Mouse (Mus musculus) v-Abl transformed pro-B cells (cell line): Measurements from ENCODE around the gene Tiprl.

Experiments
- in situ Hi-C, 2 experiments: fragments of 400-800 bp; cut with MboI; formaldehyde crosslinking; loops; one replicate each; pipeline ENCODE4 v1.15.1; 2025; ENCODE audit not compliant: unreplicated experiment in 2 of 2

Tiprl gene

GRCm38 (mm10) chr1:165215831-165216230 is 21.0 kb downstream of the Tiprl start:
- in situ Hi-C loops, result loop anchor here (5.0 to 25.0 kb wide), 2 partner anchors 94 to 771 kb away; no protein-coding TSS in a partner anchor

GRCm38 (mm10) chr1:165205591-165205990 is 31.2 kb downstream of the Tiprl start:
- in situ Hi-C loops, result loop anchor here in 1 of 2 experiments (25.0 kb wide), 1 partner anchor 782 kb away; no protein-coding TSS in a partner anchor

- in situ Hi-C loops, result loop anchor here in 1 of 2 experiments (25.0 kb wide), 1 partner anchor 784 kb away; no protein-coding TSS in a partner anchor
Observed at GRCm38 (mm10) chr1:165203488-165204035, 33.2 kb downstream of the Tiprl start.

GRCm38 (mm10) chr1:165201445-165202012 is 35.3 kb downstream of the Tiprl start:
- in situ Hi-C loops, result loop anchor here in 1 of 2 experiments (25.0 kb wide), 1 partner anchor 786 kb away; no protein-coding TSS in a partner anchor

- in situ Hi-C loops, result loop anchor here in 1 of 2 experiments (25.0 kb wide), 1 partner anchor 787 kb away; no protein-coding TSS in a partner anchor
Observed at GRCm38 (mm10) chr1:165200748-165201147, 36.0 kb downstream of the Tiprl start.

DNA sequence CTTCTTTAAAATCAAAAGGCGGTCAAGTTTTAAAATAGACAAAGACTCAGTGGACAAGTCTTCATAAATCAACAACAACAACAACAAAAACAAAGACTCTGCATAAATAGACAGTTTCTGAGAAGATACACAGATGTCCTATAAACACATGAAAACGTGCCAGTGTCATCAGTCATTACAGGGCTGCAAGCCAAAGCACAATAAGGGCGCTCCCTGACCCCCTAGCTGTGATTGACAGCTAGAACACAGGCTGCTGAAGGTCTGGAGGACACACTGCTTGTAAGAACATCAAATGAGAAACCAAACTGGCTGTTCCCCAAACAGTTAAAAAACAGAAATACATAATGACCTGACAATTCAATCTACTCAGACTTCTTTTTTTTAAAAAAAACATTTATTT is 37.2 kb downstream of the Tiprl start:
- in situ Hi-C loops, result loop anchor here in 1 of 2 experiments (10.0 to 25.0 kb wide), 2 partner anchors 65 to 788 kb away; no protein-coding TSS in a partner anchor

DNA sequence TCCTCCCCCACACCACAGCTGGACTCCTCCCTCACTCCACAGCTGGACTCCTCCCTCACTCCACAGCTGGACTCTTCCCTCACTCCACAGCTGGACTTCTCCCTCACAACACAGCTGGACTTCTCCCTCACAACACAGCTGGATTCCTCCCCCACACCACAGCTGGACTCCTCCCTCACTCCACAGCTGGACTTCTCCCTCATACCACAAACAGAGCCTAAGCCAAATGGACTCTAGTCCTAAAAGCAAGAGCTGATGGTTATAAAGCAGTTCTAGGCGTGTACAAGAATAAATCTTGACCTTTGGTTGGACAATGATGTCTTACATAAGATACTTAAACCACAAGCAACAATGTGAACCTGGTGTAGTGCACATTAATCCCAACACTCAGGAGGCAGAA is 37.8 kb downstream of the Tiprl start:
- in situ Hi-C loops, result loop anchor here in 1 of 2 experiments (10.0 kb wide), 1 partner anchor 64 kb away; no protein-coding TSS in a partner anchor

GRCm38 (mm10) chr1:165197875-165198274 is 38.9 kb downstream of the Tiprl start:
- in situ Hi-C loops, result loop anchor here in 1 of 2 experiments (10.0 kb wide), 1 partner anchor 63 kb away; no protein-coding TSS in a partner anchor

DNA sequence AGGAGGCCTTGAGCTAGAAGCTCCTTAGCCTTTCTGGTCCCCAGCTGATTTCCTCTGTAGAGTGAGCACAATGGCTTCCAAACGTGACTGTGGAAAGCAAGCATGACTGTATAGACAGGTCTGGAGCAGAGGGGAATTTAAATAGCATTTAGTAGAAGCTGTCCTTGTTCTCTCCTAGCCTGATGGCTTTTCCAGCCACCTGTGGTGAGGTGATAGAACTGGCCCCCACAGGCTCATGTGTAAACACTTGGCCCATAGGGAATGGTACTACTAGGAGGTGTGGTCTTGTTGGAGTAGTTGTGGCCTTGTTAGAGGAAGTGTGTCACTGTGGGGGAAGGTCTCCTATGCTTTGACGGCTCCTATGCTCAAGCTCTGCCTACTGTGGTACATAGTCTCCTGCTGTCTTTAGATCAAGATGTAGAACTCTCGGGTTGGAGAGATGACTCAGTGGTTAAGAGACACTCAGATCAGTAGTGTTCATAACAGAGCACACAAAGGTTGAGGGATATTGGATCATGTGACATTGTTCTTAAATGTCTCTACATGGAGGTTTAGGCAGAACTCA is 41.3 kb downstream of the Tiprl start:
- in situ Hi-C loops, result loop anchor here in 1 of 2 experiments (10.0 kb wide), 1 partner anchor 61 kb away; no protein-coding TSS in a partner anchor

DNA sequence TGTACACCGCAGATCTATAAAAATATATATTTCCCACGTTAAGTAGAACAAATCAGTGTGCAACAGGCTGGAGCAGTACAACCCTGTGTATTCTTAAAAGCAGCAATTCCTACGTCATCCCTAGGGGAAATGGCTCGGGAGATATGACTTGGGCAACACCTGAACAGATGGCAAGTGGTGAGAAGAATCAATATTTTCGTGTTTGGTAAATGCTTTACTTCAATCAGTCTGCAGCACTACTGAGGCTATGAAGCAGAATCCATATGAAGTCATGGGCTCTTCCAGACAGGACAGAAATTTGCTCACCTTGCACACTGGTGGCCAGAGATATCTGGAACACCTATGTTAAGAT is 42.2 kb downstream of the Tiprl start:
- in situ Hi-C loops, result loop anchor here in 1 of 2 experiments (5.0 to 10.0 kb wide), 2 partner anchors 37 to 60 kb away; no protein-coding TSS in a partner anchor

GRCm38 (mm10) chr1:165193880-165194661 is 42.7 kb downstream of the Tiprl start, which contains the start of gene Sft2d2:
Gene Sft2d2 (minus strand): TSS chr1:165194438.
- in situ Hi-C loops, result loop anchor here in 1 of 2 experiments (5.0 to 10.0 kb wide), 2 partner anchors 37 to 59 kb away; no protein-coding TSS in a partner anchor

DNA sequence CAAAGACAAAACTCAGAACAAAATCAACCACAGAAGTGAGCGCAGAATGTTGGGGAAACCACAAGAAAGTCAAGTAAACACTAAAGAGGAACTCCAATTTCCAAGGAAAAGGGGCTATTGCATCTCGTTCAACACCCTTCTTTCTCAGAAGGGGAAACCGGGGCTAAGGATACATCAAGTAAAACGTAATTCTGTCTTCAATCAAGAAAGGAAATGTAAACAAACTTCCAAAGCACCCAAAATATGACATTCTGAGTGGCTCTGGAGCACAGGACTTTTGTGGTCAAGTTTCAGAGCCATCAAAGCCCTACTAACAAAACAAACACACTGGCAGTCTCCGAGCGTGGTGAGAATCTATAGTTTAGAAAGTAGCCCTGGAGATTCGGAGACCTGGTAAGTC is 43.4 kb downstream of the Tiprl start:
- in situ Hi-C loops, result loop anchor here in 1 of 2 experiments (5.0 to 10.0 kb wide), 2 partner anchors 36 to 59 kb away; no protein-coding TSS in a partner anchor

DNA sequence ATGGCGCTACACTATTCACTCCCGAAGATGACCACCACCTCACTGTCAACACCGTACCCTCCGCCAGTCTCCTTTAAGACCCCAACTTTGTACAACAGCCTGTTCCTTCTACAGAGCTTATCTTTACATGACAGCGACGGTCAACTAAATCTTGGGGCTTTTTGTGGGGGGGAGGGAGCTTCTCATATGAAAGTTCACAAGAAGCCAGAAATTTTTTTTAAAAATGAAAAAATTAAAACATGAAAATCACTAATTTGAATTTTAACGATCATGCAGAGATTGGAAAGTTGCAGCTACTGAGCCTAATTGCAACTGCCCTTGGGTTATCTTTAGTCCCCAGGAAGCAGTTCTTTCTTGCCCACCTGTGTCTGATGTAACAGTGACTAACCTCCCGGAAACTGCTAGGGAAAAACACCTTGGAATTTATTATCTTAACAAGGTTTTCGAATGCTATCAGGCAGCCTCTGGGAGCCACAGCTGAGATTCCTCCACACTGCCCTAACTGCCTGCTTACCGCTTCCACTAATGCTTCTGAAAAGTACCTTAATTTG is 44.0 kb downstream of the Tiprl start:
- in situ Hi-C loops, result loop anchor here in 1 of 2 experiments (5.0 to 10.0 kb wide), 2 partner anchors 35 to 58 kb away; no protein-coding TSS in a partner anchor

DNA sequence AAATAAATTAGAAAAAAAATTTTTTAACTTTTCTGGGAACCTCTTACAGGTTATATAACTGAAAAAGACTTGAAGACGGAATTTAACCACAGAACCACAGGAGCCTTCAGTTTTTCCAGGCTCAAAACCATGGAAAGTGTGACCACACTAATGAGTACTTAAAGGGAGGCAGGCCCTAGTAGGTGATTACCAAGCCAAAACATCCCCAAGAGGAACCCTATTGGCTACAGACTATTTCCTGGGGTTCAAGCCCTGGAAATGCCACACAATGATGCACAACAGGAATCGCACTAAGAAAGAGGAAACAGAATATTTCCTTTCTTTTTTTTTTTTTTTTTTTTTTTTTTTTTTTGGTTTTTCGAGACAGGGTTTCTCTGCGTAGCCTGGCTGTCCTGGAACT is 44.7 kb downstream of the Tiprl start:
- in situ Hi-C loops, result loop anchor here in 1 of 2 experiments (5.0 to 10.0 kb wide), 2 partner anchors 35 to 57 kb away; no protein-coding TSS in a partner anchor

DNA sequence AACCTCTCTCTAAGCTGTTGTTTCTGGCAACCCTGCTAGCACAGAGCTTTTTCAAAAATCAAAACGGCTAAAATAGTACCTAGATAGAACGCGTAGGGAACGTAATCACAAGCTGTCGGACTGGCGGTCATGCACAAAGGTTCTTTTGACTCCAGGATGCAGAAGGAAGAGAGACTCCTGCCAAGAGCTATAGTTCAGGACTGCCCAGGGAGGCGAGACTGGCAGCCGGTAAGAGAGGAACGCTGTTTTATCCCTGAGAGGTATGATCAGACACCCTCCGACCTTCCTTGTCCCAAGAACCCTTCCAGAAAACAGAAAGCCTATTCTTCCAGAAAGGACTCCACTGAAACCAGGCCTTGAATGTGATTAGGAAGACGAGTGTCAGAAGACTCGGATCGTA is 45.2 kb downstream of the Tiprl start:
- in situ Hi-C loops, result loop anchor here in 1 of 2 experiments (5.0 to 10.0 kb wide), 2 partner anchors 34 to 57 kb away; no protein-coding TSS in a partner anchor

DNA sequence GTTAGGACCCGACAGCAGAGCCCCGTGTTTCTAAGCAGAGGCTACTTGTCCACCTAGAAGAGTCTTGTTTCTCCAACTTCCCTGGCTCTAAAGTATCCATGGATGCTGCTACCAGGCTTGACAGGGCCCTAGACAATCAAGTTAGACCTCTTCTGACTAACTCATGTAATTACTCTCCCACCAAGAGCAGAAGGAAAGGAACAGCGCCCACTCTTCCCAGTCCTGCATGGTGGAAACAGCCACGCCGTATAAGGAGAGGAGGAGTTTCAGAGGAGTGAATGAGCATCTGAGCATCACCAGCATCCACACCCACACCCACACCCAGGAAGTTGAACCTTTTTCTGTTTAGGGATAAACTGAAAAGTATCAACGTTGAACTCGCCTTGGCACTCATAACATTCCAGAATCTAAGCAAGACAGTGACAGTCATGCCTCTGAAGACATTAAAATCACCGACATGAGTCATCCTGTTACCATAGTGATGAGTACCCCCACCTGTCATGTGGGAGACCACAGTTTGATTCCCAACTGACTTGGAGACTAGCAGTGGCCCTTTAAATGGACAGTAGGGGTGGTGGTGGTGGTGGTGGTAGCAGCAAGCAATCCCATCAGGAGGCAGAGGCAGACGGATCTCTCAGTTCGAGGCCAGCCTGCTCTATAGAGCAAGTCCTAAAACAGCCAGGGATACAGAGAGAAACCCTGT is 46.1 kb downstream of the Tiprl start:
- in situ Hi-C loops, result loop anchor here in 1 of 2 experiments (5.0 to 10.0 kb wide), 2 partner anchors 33 to 56 kb away; no protein-coding TSS in a partner anchor

GRCm38 (mm10) chr1:165190068-165190467 is 46.7 kb downstream of the Tiprl start:
- in situ Hi-C loops, result loop anchor here in 1 of 2 experiments (5.0 to 10.0 kb wide), 2 partner anchors 33 to 55 kb away; no protein-coding TSS in a partner anchor

- in situ Hi-C loops, result no loop called here
Observed at GRCm38 (mm10) chr1:165188806-165189580, 47.8 kb downstream of the Tiprl start.
